Mouse (Mus musculus) forebrain, embryonic 11.5 days (tissue): Measurements from ENCODE around the gene Ddr1. TPM values are rescaled to one million over a fixed set of nuclear protein-coding genes. Genes with fewer than 3 reads are reported as not detected.

Experiments
- ATAC-seq: fragments of 200-750 bp; cut with Nextera tagmentation; replicated peaks from 2 replicates; pipeline ENCODE4 v1.8.0; 2017; ENCODE audit warnings: moderate TSS enrichment; ENCODE audit not compliant: low FRiP score
- DNase-seq: peaks from one replicate; pipeline ENCODE4 v3.0.0-alpha.2; 2017; ENCODE audit warnings: low spot score
- H3K27ac ChIP-seq: fragments of 300-500 bp; sonication (generic); 2 replicates; pipeline ENCODE4 v1.5.1; 2014; ENCODE audit warnings: low read depth, low read length
- H3K27me3 ChIP-seq: fragments of 300-500 bp; sonication (generic); 2 replicates; pipeline ENCODE4 v1.6.1; 2014; ENCODE audit warnings: mild to moderate bottlenecking, low read length, mixed read lengths; ENCODE audit not compliant: control insufficient read depth, insufficient read depth
- H3K36me3 ChIP-seq: fragments of 300-500 bp; sonication (generic); 2 replicates; pipeline ENCODE4 v1.6.1; 2014; ENCODE audit warnings: mild to moderate bottlenecking, low read length, moderate library complexity, mixed read lengths; ENCODE audit not compliant: control insufficient read depth, insufficient read depth
- H3K4me1 ChIP-seq: fragments of 300-500 bp; sonication (generic); replicated peaks from 2 replicates; pipeline ENCODE4 v1.6.1; 2014; ENCODE audit warnings: low read length, mixed read lengths; ENCODE audit not compliant: control insufficient read depth, insufficient read depth
- H3K4me2 ChIP-seq: fragments of 300-500 bp; sonication (generic); 2 replicates; pipeline ENCODE4 v1.6.1; 2014; ENCODE audit warnings: low read depth, mild to moderate bottlenecking, low read length, moderate library complexity, mixed read lengths; ENCODE audit not compliant: severe bottlenecking
- H3K4me3 ChIP-seq: fragments of 300-500 bp; sonication (generic); 2 replicates; pipeline ENCODE4 v1.5.1; 2014; ENCODE audit warnings: low read depth, low read length
- H3K9ac ChIP-seq: fragments of 300-500 bp; sonication (generic); 2 replicates; pipeline ENCODE4 v1.6.1; 2014; ENCODE audit warnings: low read length
- H3K9me3 ChIP-seq: fragments of 300-500 bp; sonication (generic); 2 replicates; pipeline ENCODE4 v1.6.1; 2016; ENCODE audit warnings: low read length, mixed read lengths; ENCODE audit not compliant: control insufficient read depth
- WGBS: fragments of 180-500 bp; shearing (Covaris S2); extraction: QIAGEN DNeasy Blood & Tissue Kit; methylation state at CpG from one replicate; pipeline ENCODE4 v1.1.7; 2014; 5-methylcytosine and 5-hydroxymethylcytosine counted together
- polyA plus RNA-seq: library from polyadenylated mRNA; unstranded; fragments of >200 nt; fragmentation: Nextera tagmentation; extraction: Ambion mirVana; gene quantifications from 2 replicates; pipeline ENCODE4 v1.2.1, GENCODE M21; 2014

The Ddr1 gene
- polyA plus RNA-seq, 1 experiment from 2014 or later, result 144 TPM

- peaks cover 4% of the 10 kb centered on the region; the same call in 1 of the 2 replicates for H3K4me1 ChIP-seq
- no peak within 1 kb of the TSS for H3K27ac ChIP-seq
- no peaks in the 10 kb centered on the region for H3K27me3 ChIP-seq
- DNase-seq, result peak; percentile 86
- peak; percentile 96 for ATAC-seq
- peak within 1 kb of the TSS; percentile 57 for H3K4me3 ChIP-seq
- 2% methylated on average over 23 of the region's 23 CpGs for WGBS
- H3K4me2 ChIP-seq, result peak within 1 kb of the TSS; percentile 56
- H3K36me3 ChIP-seq, result no peaks in the 10 kb centered on the region
- peak within 1 kb of the TSS; percentile 75 for H3K9ac ChIP-seq
- H3K9me3 ChIP-seq, result no peaks in the 10 kb centered on the region
Measured at GRCm38 (mm10) chr17:35673416-35674035, 30.9 kb downstream of the Ddr1 start, which contains the start of gene Gtf2h4. Gene Gtf2h4 (minus strand): TSS chr17:35673739.

- ATAC-seq, result no peak
Measured at GRCm38 (mm10) chr17:35672527-35672926, 31.9 kb downstream of the Ddr1 start.

GRCm38 (mm10) chr17:35671846-35672245 lies 32.6 kb downstream of the Ddr1 start:
- Histone ChIP-seq H3K27ac (no peak overlapping the region), H3K4me2 (no peak overlapping the region), H3K4me3 (no peak overlapping the region), H3K9me3 (no peaks in the 10 kb centered on the region), H3K36me3 (no peaks in the 10 kb centered on the region), H3K27me3 (no peaks in the 10 kb centered on the region), H3K4me1 (peaks cover 4% of the 10 kb centered on the region; the same call in 1 of the 2 replicates), H3K9ac (no peak overlapping the region)
- no peak for DNase-seq
- no peak for ATAC-seq
- 93% methylated on average over 6 of the region's 6 CpGs for WGBS

More at GRCm38 (mm10) chr17:35672527-35672926, 31.9 kb downstream of the Ddr1 start:
- Histone ChIP-seq H3K27ac (no peak overlapping the region), H3K36me3 (no peaks in the 10 kb centered on the region), H3K9me3 (no peaks in the 10 kb centered on the region), H3K4me3 (no peak overlapping the region), H3K4me1 (peaks cover 4% of the 10 kb centered on the region; the same call in 1 of the 2 replicates), H3K9ac (no peak overlapping the region), H3K27me3 (no peaks in the 10 kb centered on the region), H3K4me2 (no peak overlapping the region)
- WGBS, result 83% methylated on average over 6 of the region's 6 CpGs
- DNase-seq, result no peak

- Histone ChIP-seq H3K4me2 (no peak overlapping the region), H3K27me3 (no peaks in the 10 kb centered on the region), H3K4me3 (no peak overlapping the region), H3K9ac (no peak overlapping the region), H3K9me3 (no peaks in the 10 kb centered on the region), H3K4me1 (peaks cover 8% of the 10 kb centered on the region; the same call in 1 of the 2 replicates), H3K27ac (no peak overlapping the region), H3K36me3 (no peaks in the 10 kb centered on the region)
- DNase-seq, result no peak
- WGBS, result 95% methylated on average over 9 of the region's 9 CpGs
- ATAC-seq, result no peak
Measured at GRCm38 (mm10) chr17:35669731-35670130, 34.7 kb downstream of the Ddr1 start.

GRCm38 (mm10) chr17:35667334-35668065 lies 36.9 kb downstream of the Ddr1 start, which contains the start of gene Vars2:
Gene Vars2 (minus strand): TSS chr17:35667592.
- no peaks in the 10 kb centered on the region for H3K36me3 ChIP-seq

GRCm38 (mm10) chr17:35666851-35667256 lies 37.6 kb downstream of the Ddr1 start:
- 8% methylated on average over 13 of the region's 13 CpGs for WGBS
- H3K4me1 ChIP-seq, result 0 out of 2 replicates have a peak, but pooled peaks cover 4% of the 10 kb centered on the region
- peak; percentile 43 for ATAC-seq
- DNase-seq, result peak; percentile 74
- no peaks in the 10 kb centered on the region for H3K36me3 ChIP-seq
- H3K4me3 ChIP-seq, result peak overlapping the region; percentile 69
- no peaks in the 10 kb centered on the region for H3K27me3 ChIP-seq
- H3K27ac ChIP-seq, result peak overlapping the region; percentile 71
- peak overlapping the region; percentile 92 for H3K4me2 ChIP-seq
- H3K9me3 ChIP-seq, result no peaks in the 10 kb centered on the region
- H3K9ac ChIP-seq, result peak overlapping the region; percentile 85

More at GRCm38 (mm10) chr17:35667334-35668065, 36.9 kb downstream of the Ddr1 start, which contains the start of gene Vars2:
- no peaks in the 10 kb centered on the region for H3K9me3 ChIP-seq
- under 1% methylated on average over 61 of the region's 61 CpGs for WGBS
- H3K27me3 ChIP-seq, result no peaks in the 10 kb centered on the region
- peak within 1 kb of the TSS; percentile 71 for H3K27ac ChIP-seq
- 0 out of 2 replicates have a peak, but pooled peaks cover 4% of the 10 kb centered on the region for H3K4me1 ChIP-seq
- ATAC-seq, result peak; percentile 86
- H3K9ac ChIP-seq, result peak within 1 kb of the TSS; percentile 85
- peak; percentile 98 for DNase-seq
- peak within 1 kb of the TSS; percentile 69 for H3K4me3 ChIP-seq
- H3K4me2 ChIP-seq, result peak within 1 kb of the TSS; percentile 92

- H3K4me3 ChIP-seq, result no peak overlapping the region
- 78% methylated on average over 17 of the region's 17 CpGs for WGBS
- H3K27ac ChIP-seq, result no peak overlapping the region
- no peak for DNase-seq
- H3K9me3 ChIP-seq, result no peaks in the 10 kb centered on the region
- no peaks in the 10 kb centered on the region for H3K27me3 ChIP-seq
- no peak overlapping the region for H3K9ac ChIP-seq
- 0 out of 2 replicates have a peak, but pooled peaks cover 4% of the 10 kb centered on the region for H3K4me1 ChIP-seq
- ATAC-seq, result no peak
- H3K36me3 ChIP-seq, result no peaks in the 10 kb centered on the region; the same call in 1 of the 2 replicates
- no peak overlapping the region for H3K4me2 ChIP-seq
Measured at GRCm38 (mm10) chr17:35665957-35666515, 38.4 kb downstream of the Ddr1 start.

GRCm38 (mm10) chr17:35653086-35653485 lies 51.3 kb downstream of the Ddr1 start:
- ATAC-seq (no peak), DNase-seq (no peak)
- 85% methylated on average over 2 of the region's 2 CpGs for WGBS
- H3K27ac ChIP-seq, result no peak overlapping the region
- H3K27me3 ChIP-seq, result no peaks in the 10 kb centered on the region
- no peaks in the 10 kb centered on the region; the same call in 1 of the 2 replicates for H3K36me3 ChIP-seq
- no peak overlapping the region for H3K4me2 ChIP-seq
- H3K9me3 ChIP-seq, result no peaks in the 10 kb centered on the region
- no peak overlapping the region for H3K4me3 ChIP-seq
- H3K4me1 ChIP-seq, result no peaks in the 10 kb centered on the region
- no peak overlapping the region for H3K9ac ChIP-seq
